Mouse (Mus musculus) CD4-positive helper T cell, adult 2 months (primary cell): Measurements from ENCODE around the gene Vamp1.
A peak's percentile ranks its signal among the peaks of the same experiment; 100 is the strongest.

Source experiments
- DNase-seq: peaks from one replicate; pipeline ENCODE4 v3.0.0-alpha.2; 2012; ENCODE audit warnings: low read depth, missing footprints, low spot score

The Vamp1 gene

GRCm38 (mm10) chr6:125212621-125213020 is 2.7 kb upstream of the Vamp1 start:
- no peak for DNase-seq

- no peak for DNase-seq
Observed at GRCm38 (mm10) chr6:125213129-125213528, 2.2 kb upstream of the Vamp1 start.

- DNase-seq, result no peak
Observed at GRCm38 (mm10) chr6:125213715-125214114, 1.6 kb upstream of the Vamp1 start.

GRCm38 (mm10) chr6:125216898-125217297 is 1.5 kb downstream of the Vamp1 start:
- DNase-seq, result no peak

GRCm38 (mm10) chr6:125217899-125218298 is 2.5 kb downstream of the Vamp1 start:
- no peak for DNase-seq

GRCm38 (mm10) chr6:125218963-125219362 is 3.6 kb downstream of the Vamp1 start:
- DNase-seq, result peak; percentile 82

- no peak for DNase-seq
Observed at GRCm38 (mm10) chr6:125221115-125221745, 5.9 kb downstream of the Vamp1 start.

GRCm38 (mm10) chr6:125222146-125222545 is 6.8 kb downstream of the Vamp1 start:
- peak; percentile 93 for DNase-seq

GRCm38 (mm10) chr6:125222577-125222976 is 7.2 kb downstream of the Vamp1 start:
- no peak for DNase-seq

GRCm38 (mm10) chr6:125225518-125226115 is 10.3 kb downstream of the Vamp1 start:
- peak; percentile 73 for DNase-seq

GRCm38 (mm10) chr6:125230571-125230970 is 15.2 kb downstream of the Vamp1 start:
- no peak for DNase-seq

GRCm38 (mm10) chr6:125231117-125232044 is 16.0 kb downstream of the Vamp1 start, which contains the start of gene Tapbpl:
TSS of gene Tapbpl (minus strand) at chr6:125231860.
- peak; percentile 85 for DNase-seq

GRCm38 (mm10) chr6:125232045-125232437 is 16.7 kb downstream of the Vamp1 start:
- DNase-seq, result peak; percentile 52

GRCm38 (mm10) chr6:125232516-125232915 is 17.2 kb downstream of the Vamp1 start:
- no peak for DNase-seq

- no peak for DNase-seq
Observed at GRCm38 (mm10) chr6:125233816-125234519, 18.6 kb downstream of the Vamp1 start.

GRCm38 (mm10) chr6:125234520-125234828 is 19.1 kb downstream of the Vamp1 start:
- DNase-seq, result no peak

GRCm38 (mm10) chr6:125236341-125236740 is 21.0 kb downstream of the Vamp1 start:
- DNase-seq, result no peak

GRCm38 (mm10) chr6:125236782-125237181 is 21.4 kb downstream of the Vamp1 start, which contains the start of gene Cd27:
TSS of gene Cd27 (minus strand) at chr6:125237010.
- peak; percentile 73 for DNase-seq

GRCm38 (mm10) chr6:125237421-125237820 is 22.1 kb downstream of the Vamp1 start:
- peak; percentile 66 for DNase-seq

GRCm38 (mm10) chr6:125238396-125238795 is 23.0 kb downstream of the Vamp1 start:
- peak; percentile 70 for DNase-seq

- peak; percentile 54 for DNase-seq
Observed at GRCm38 (mm10) chr6:125239547-125239946, 24.2 kb downstream of the Vamp1 start.

- DNase-seq, result no peak
Observed at GRCm38 (mm10) chr6:125240617-125241016, 25.3 kb downstream of the Vamp1 start.
